Mouse (Mus musculus) lung, postnatal 25 days (tissue): ENCODE measurements around the gene BC025920.

Experiments used
- DNase-seq: peaks from one replicate; pipeline ENCODE4 v3.0.0; 2022; ENCODE audit warnings: low spot score

Gene BC025920

DNA sequence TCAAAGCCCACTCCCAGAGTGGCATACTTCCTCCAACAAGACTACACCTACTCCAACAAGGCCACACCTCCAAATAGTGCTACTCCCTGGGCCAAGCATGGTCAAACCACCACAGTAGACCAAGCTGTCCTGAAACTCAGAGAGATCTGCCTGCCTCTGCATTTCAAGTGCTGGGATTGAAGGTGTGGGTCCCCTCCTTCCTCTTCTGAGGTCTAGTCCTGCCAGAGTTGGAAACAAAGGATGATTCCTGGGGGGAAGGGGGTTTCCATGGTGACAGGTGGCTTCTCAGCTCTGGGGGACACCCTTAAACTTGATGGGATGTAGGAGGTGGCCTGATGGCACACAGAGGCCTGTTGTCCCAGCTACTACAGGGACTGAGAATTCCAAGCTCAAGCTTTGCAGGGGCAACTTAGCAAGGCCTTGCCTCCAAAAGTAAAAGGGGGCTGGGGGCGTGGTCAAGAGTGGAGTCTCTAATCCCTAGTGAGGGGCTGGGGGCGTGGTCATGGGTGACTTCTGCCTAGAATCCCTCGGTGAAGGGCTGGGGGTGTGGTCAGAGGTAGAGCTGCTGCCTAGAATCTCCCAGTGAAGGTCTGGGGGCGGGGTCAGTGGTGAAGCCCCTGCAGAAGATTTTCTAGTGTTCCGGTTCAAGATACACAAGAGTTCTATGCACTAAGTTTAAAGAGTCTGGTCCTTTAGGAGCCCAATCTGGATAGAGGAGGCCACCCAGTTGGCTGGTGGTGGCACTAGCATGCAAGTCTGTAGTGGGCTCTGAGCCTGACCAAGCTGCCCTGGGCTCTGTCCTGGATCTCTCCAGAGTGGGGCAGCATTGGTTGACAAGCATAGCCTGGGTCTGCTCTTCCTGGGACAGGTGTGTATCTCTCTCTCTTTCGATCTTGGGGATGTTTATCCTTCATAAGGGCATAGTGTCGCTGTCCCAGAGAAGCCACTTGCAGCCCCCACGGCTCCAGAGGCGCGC, 31.7 kb upstream of the BC025920 start, which contains the start of gene Tle2:
Tle2 (plus strand) TSS at position 481 of the 976 bp plus-strand sequence.
- no peak for DNase-seq

DNA sequence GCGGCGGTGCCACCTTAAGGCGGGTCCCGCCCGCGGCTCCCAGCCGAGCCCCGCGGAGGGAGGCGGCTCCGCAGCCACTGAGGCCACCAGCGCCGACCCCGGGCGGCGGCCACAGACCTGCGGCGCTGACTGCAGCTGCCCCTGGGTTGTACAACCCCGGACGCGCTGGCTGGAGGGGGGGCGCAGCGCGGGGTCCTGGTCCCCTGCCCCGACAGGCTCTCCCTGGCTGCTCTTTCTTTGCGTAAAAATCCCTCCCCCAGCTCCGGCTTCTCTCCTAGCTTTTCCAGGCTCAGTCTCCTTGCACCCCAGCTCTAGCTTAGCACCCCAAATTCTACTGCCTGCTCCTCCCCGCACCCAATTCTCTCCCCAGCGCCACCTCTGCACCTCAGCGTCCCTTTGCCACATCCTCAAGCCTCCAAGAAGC, 30.9 kb upstream of the BC025920 start:
- DNase-seq, result no peak

DNA sequence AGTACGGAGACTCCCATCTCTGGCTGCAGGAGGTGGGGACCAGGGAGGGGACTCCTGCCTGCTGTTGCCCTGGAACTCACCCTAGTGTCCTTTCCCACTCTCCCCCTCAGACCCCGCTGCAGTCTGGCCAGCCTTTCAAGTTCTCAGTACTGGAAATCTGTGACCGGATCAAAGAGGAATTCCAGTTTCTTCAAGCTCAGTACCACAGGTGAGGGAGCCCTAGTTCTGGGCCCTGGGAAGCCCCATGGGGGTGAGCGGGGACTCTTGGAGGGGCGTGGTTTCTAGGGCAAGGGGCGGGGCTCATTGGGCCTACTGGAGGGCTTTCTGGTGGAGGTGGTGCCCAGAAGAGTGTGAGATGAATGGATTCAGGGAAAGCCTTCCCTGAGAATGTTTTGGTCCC, 30.4 kb upstream of the BC025920 start:
- no peak for DNase-seq

DNA sequence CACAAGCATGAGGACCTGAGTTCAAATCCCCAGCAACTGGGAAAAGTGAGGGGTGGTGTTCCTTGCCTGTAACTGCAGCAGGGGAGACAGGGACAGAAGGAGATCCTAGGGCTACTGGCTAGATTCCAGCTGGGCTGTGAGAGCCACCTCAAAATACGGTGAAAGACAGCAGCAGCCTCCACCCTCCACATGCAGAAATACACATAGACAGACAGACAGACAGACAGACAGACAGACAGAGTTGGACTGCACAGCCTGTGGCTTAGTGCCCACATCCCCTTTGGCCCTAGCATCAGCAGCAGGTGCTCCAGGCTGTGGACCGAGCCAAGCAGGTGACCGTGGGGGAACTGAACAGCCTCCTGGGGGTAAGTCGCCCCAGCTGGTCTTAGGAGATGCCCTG, 26.1 kb upstream of the BC025920 start:
- no peak for DNase-seq

DNA sequence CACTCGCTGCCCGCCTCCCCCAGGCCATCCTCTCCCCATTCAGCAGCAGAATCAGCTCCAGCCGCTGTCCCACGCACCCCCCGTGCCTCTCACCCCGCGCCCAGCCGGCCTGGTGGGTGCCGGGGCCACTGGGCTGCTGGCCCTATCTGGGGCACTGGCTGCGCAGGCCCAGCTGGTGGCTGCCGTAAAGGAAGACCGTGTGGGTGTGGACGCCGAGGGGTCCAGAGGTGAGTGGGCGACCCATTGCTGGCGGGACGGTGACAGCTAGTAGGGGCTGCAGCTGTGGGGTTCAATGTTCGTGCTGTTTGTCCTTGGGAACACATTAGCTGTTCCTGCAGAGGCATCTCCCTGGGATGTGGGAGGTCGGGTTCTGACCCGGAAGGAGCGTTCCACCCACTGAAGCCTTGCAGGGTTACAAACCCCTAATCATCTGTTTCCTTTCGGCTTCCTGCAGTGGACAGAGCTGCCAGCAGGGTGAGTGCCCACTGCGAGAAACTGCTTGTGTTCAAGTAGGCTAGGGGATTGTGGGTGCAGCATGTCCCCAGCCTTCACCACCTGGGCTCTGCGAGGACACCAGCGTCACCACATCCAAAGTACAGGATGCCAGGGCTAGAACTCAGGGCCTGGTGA, 25.5 kb upstream of the BC025920 start:
- no peak for DNase-seq

DNA sequence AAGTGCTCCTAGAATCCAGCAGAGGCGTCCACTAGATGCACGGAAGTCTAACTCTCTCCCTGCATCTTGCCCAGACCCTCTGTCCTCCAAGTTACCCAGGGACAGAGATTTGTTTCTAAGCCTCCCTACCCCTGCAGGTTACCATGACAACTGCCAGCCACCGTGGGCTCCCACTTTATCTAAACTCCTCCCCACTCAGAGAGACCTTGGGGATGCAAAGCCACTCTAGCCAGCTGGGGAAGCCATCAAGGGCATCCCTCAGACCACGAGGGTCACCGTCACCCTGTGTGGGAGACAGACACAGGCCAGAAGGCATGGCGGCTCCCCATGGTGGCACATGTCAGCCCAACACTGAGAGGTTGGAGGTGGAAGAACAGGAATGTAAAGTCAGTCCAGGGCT, 22.7 kb upstream of the BC025920 start:
- no peak for DNase-seq

DNA sequence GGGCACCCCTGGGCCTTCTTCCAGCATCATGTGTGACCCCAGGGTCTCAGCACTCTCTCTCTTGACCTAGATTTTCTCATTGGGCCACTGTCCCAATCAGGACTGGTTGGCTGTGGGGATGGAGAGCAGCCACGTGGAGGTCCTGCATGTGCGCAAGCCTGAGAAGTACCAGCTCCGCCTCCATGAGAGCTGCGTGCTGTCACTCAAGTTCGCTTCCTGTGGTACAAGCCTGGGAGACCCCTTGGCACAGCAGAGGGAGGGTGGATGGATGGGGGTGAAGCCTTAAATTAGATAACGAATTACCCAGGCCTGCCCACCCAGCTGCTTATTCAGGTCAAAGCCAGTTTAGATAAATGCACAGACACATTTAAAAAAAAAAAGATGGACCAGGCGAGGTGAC, 17.3 kb upstream of the BC025920 start:
- DNase-seq, result no peak

DNA sequence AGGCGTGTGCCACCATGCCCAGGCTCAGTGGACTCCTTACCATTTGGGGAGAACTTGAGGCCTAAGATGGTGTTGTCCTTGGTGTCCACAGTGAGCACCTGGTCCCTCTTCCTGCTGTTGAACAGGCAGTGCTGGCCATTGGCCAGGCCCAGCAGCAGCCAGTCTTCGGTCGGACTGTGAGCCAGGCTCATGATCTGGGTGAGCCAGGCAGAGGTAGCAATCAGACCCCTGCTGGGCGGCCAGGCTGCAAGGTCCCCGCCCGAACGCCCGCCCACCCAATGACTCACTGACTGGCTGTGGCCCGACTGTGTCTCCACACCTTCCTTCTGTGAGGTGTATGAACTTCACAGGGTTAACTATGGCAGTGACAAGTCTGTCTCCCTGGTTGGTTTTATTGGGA, 14.2 kb upstream of the BC025920 start:
- DNase-seq, result no peak

DNA sequence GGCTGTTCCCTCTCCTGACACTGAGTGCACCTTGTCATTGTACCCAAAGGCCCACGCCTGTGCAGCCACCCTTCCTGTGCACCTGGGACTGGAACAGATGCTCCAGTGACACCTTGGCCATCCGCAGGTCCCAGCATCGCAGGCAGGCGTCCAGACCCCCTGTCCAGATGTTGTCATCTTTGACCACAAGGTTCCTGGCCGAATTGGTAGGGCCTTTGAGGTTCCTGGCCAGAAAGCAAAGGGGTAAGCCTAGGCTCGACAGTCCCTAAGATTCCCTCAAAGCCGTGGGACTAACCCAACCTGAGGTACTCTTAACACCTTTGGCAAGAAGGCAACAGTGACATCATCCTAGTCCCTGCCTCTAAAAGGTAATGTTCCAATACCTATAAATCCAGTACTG, 13.4 kb upstream of the BC025920 start:
- DNase-seq, result no peak

DNA sequence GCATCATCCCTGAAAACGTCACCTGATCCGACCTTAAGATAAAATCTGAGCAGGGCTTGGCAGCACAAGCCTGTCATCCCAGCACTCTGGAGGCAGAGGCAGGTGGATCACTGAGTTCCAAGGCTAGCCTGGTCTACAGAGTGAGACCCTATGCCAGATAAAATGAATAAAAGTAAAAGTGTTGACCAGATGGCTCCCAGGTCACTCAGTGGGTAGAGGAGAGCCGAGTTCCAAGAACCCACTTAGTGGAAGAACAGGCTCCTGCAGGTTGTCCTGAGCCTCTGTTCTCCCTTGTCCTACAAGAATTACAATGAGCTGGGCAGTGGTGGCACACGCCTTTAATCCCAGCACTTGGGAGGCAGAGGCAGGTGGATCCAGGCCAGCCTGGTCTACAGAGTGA, 12.8 kb upstream of the BC025920 start:
- no peak for DNase-seq

DNA sequence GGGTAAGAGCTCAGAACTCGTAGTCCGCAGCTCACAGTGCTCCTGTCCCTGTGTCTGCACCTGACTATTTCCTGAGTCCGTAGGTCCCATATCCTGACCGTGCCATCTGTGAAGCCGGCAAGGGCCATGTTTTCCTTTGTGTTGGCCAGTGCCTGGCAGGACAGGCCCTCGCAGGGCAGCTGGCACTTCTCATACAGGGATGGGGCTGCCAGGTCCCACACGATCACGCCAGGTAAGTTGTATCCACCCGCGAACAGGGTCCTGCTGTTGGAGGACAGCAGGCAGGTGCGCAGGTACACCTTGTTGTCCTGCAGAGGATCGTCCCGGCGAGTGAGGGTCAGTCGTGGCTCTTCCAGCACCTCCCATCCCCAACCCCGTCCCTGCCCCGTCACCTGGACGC, 12.1 kb upstream of the BC025920 start:
- no peak for DNase-seq

DNA sequence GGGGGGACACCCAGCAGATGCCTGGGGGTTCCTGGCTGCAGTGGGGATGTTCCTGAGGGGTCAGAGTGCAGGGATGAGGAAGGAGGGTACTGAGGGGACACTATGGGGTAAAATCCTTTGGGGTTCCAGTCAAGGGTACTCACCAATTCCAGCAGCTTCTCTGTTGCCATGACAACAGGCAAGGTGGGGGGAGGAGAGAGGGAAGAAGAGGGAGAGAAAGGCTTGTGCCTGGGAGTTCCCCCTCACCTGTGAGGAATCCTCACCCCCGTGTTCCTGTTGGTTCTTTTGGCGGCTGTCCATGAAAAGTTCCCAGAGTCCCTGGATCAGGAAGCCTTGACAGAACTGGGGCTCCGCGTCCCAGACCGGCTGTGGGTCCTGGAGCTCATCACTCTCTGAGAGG, 10.5 kb upstream of the BC025920 start:
- no peak for DNase-seq

DNA sequence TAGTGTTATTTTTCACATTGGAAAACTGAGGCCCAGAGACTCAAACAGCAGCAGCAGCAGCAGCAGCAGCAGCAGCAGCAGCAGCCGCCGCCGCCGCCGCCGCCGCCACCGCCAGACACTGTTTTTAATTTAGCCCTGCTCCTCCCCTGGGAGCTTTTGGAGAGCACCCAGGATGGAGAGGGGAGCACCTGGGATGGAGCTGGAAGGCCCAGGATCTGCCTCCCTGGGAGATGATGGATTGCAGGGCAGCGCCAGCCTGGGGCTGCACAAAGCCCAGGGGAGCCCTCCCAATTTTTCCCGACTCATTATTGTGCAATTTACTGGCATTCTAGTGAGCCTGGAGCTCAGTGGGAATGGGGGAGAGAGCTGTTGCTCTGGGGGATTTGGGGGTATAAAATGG, 9.5 kb upstream of the BC025920 start:
- peak; percentile 28 for DNase-seq

DNA sequence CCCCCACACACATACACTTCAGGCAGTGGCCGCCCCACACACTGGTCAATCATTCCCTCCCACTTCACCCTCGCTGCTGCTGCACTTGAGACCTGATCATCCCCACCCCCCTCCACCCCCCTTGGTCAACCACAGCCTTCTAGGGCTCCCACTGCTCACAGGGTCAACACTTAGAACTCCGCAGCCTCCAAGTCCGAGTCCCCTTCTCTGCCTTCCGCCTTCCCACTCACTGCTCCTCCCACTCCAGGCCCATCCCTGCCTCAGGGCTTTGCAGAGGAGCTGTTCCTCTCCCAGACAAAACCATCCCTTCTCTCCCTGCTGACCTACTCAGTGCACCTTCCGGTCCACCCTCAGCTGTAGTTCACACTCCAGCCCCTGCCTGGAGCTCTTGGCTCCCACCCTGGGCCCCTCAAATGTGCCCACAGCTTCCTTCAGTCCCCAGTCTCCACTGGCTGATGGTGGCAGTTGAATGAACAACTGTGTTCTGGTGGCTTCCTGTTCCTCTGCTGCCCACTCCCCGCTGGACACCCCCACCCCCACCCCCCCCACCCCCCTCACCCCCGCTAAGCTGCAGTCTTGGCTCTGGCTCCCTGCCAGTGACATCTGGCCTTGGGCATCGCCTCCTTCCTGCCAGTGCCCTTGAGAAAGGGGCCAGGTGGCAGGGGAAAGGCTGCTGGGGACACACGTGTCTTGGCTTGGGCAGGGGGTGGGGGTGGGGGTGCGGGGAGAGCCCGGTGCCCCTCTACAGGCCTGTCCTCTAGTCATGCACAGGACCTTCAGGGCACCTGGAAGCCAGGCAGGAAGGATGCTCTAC, 8.7 kb upstream of the BC025920 start:
- DNase-seq, result peak; percentile 64

DNA sequence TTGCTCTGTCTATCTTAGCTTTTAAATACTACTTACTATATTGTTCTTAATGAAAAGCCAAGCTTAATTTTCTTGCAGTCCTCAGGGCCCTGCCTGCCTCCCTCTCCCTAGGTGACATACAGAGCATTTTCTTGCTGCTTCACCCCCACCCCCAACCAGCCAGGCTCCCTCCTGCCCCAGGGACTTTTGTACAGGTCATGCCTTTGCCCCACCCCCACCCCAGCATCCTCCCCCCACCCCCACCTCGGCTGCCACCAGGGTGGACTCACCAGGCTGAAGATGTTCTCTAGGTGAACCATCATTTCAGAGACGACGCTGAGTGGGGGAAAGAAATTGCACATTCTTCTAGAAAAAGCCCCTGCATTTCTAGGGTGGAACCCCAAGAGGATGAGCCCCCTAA, 7.7 kb upstream of the BC025920 start:
- DNase-seq, result no peak

DNA sequence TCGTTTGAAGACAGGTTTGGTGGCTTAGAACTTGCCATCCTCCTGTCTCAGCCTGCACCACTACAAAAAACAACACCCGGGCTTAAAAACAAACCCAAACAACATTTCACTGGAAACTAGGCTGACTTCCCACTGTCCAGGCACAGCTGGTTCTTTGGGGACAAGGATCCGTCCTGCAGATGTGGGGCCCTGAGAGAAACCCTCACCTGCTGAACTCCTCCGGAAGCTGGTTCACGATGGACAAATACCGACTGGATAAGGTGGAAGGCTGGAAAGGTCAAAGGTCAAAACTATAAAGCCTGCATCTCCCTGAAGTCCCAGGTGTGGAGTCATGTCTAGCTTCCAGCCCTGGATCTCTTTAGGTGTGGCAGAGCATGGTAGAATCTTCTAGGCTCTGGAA, 7.2 kb upstream of the BC025920 start:
- DNase-seq, result no peak

DNA sequence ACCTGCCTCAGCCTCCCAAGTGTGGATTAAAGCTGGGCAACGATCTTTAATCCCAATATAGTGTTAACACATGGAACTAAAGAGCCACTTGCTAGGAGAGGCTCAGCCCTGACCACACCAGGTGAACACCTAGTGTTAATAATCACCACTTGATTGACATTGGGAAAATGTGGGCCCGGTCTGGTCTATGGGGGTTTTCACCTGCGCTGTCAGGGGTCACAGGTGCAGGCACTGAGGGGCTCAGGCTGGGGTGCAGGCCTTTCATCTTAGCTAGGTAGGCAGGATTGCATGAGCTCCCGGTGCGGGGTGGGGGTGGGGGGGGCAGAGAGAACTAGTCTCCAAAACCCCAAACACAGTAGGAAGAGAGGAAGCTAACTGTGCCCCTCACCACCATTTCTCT, 6.4 kb upstream of the BC025920 start:
- DNase-seq, result no peak

DNA sequence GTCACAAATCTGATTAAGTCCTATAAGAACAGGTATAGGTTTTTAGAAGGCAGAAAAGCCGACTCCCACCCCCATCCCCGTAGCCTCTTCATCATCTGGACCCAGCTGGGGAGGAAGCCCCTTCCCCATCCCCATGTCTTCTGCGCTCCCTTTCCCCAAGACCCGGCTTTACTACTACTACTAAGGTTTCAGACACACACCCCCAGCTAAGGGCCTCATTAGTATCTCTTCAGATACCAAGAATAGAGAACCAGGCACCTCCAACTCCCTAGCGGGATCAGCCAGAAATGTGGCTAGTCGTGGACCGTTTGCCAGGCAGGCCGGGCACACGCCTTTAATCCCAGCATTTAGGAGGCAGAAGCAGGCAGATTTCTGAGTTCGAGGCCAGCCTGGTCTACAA, 6.0 kb upstream of the BC025920 start:
- no peak for DNase-seq

DNA sequence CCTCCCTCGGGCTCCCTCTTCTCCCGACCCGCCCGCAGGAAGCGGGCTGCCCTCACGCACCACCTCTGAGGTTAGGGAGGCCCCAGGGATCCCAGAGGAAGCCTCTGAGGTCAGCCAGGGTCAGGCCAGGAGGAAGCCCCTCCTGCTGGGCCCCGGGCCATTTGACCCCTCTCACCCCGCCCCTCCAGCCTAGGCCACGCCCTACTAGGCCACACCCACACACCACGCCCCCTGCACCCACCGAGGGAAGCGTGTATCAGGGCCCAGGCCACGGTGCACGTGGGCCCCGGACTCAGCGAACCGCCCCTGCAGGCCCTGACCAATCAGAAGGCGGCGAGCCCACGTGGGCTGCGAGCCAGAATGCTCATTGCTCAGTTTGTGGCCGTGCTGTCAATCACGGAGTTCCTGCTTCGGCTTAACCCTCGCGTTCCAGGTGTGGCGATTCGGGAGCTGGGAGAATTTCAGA, 5.3 kb upstream of the BC025920 start, which contains the start of gene Tle6:
Tle6 (minus strand) TSS at position 336 of the 466 bp plus-strand sequence.
- peak; percentile 96 for DNase-seq

DNA sequence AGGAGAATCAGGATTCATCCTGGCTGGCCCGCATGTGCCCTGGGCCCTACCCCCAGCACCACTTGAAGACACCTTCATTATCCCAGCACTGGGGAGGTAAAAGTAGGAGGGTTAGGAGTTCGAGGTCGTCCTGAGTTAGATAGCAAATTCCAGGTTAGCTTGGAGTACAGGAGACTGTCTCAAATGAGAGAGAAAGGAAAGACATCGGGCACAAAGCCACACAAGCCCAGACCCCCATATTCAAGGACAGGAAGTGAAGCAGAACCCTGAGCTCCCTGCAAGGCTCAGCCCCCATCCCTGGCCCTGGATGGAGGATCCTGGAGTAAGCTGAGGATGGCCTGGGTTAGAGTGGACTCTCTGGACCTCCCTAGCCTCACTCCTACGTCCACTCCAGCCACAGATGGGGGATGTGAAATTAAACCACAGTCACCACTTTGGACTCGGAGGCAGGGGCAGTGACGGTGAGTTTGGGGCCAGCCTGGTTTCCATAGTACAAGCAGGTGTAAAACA, 4.6 kb upstream of the BC025920 start:
- no peak for DNase-seq

DNA sequence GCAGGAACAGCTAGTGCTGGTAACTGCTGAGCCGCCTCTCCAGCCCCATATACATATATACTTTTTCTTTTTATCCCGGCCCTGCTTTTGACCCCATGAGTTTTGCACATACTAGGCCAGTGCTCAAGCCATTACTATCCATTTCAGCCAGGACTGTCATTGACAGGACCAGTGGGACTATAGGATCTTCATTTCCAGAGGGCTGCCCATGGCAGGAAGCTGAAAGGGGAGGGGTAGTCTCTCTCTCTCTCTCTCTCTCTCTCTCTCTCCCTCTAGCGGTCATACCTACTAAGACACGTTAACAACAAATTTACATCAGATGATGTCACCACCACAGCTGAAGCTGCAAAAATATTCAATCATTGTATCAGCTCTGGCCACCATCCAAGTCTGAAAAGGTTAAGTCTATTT, 3.3 kb upstream of the BC025920 start:
- DNase-seq, result peak; percentile 50
